Mouse (Mus musculus): ENCODE measurements around the gene Vangl2. TPM values are rescaled to one million over a fixed set of nuclear protein-coding genes. Genes with fewer than 3 reads are reported as not detected.

Gene Vangl2
- polyA plus RNA-seq (2014; fragmentation: Nextera tagmentation; extraction: Ambion mirVana): 45.1 and 55.8 TPM in 2 replicates

DNA sequence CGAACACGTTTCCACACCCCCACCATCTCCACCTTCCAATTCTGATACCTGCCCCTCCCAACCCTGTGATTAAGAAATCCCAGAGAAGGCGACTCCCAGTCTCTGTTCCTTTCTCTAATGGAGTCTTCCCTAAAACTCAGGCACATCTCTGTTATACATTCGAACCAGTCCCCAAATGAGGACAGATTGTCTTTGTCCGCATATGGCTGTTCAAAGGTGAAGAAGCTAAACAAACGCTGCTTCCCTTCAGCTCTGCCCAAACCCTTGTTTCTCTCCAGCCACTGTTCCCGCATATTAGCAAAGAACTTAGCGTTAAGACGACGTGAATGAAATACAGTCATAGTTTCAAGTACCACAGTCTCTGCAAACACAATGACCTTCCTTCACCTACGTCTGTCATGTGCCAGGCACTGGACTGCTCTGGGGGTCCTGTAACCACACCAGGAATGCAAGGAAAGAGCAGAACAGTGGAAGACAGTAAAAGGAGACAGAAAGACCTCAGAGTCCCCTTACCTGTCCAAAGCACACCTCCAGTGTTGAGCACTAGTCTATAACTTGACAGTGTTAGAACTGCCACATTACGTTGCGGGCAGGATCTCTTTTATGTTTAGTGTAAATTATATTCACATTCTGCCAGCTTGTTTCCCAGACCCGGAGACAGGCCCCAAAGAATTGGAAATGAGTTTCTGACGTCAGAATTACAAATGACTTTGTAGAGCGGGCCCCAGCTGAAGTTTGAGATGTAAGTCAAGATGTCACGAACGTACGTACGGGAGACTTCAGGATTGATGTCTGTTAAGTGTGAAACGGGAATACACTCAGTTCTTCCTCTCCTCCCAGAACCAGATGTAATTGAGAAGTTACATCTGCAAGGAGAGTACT, at the start of gene Vangl2:
Gene Vangl2, minus strand, starts transcription at position 51 of the 882 bp plus-strand sequence.
- H3K4me3 ChIP-seq (ENCODE audit: low read depth, low read length): peak within 1 kb of the TSS; percentile 94
- no peaks in the 10 kb centered on the region for H3K9me3 ChIP-seq (replicated peaks; ENCODE audit: control insufficient read depth, low read length)
- peak within 1 kb of the TSS; percentile 94 for H3K4me2 ChIP-seq (ENCODE audit: low read length)
- ATAC-seq (no peak), DNase-seq (ENCODE audit: low spot score) (peak; percentile 77)
- peaks cover 29% of the 10 kb centered on the region for H3K4me1 ChIP-seq (ENCODE audit: control insufficient read depth, insufficient read depth, low read length)
- WGBS: 15% methylated on average over 21 of the region's 21 CpGs
- H3K27me3 ChIP-seq (replicated peaks; ENCODE audit: control insufficient read depth, insufficient read depth, low read length): no peaks in the 10 kb centered on the region
- H3K9ac ChIP-seq (ENCODE audit: low read length): peak within 1 kb of the TSS; percentile 99
- peak within 1 kb of the TSS; percentile 98 for H3K27ac ChIP-seq (ENCODE audit: low read depth, low read length)
- 0 out of 2 replicates have a peak, but pooled peaks cover 1% of the 10 kb centered on the region for H3K36me3 ChIP-seq (ENCODE audit: control insufficient read depth, insufficient read depth, low read length)

DNA sequence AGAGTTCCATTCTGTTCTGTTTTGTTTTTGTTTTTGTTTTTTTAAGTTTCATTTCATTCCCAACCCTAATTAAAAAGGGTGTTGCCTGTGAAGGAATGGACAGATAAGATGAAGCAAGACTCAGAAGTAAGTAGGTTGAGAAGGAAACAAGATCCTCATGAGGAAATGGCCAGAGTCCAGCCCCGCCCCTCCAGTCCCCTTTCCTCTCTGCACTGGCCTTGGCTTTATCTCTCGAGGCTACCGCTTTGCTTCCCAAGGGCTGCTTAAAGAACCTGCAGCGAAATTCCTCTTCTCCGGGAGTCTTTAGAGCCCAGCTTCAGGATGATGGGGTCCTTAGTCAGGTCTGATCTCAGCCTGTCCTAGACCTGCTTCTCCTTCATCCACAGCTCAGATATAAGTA, 49.7 kb upstream of the Vangl2 start:
- Histone ChIP-seq H3K4me1 (ENCODE audit: control insufficient read depth, insufficient read depth, low read length) (peaks cover 3% of the 10 kb centered on the region; the same call in 1 of the 2 replicates), H3K36me3 (ENCODE audit: control insufficient read depth, insufficient read depth, low read length) (peaks cover 65% of the 10 kb centered on the region), H3K9me3 (replicated peaks; ENCODE audit: control insufficient read depth, low read length) (no peaks in the 10 kb centered on the region), H3K4me3 (ENCODE audit: low read depth, low read length) (no peak overlapping the region), H3K9ac (ENCODE audit: low read length) (no peak overlapping the region), H3K4me2 (ENCODE audit: low read length) (no peak overlapping the region), H3K27me3 (replicated peaks; ENCODE audit: control insufficient read depth, insufficient read depth, low read length) (no peaks in the 10 kb centered on the region), H3K27ac (ENCODE audit: low read depth, low read length) (no peak overlapping the region)
- WGBS: 80% methylated on average over 5 of the region's 5 CpGs
- no peak for DNase-seq (ENCODE audit: low spot score)
- no peak for ATAC-seq

DNA sequence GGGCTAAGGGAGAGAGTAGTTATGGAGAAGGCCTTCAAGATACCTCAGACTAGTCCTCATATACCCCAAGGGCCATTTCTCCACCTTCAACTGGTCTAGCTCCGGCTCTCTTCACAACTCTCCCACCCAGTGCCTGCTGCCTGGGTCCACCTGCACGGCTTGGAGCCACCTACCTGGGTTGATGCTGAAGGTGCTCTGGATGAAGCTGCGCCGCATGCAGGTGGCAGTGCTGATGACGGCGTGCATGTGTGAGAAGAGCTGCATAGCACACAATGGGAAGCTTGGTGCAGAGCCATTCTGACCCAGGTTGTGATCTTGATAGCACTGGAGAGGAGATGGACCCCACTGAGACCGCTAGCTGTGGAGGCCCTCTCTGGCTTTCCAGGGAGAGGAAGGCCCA, 44.4 kb upstream of the Vangl2 start:
- Histone ChIP-seq H3K4me2 (ENCODE audit: low read length) (no peak overlapping the region), H3K36me3 (ENCODE audit: control insufficient read depth, insufficient read depth, low read length) (peaks cover 91% of the 10 kb centered on the region), H3K27ac (ENCODE audit: low read depth, low read length) (no peak overlapping the region), H3K9ac (ENCODE audit: low read length) (no peak overlapping the region), H3K4me1 (ENCODE audit: control insufficient read depth, insufficient read depth, low read length) (no peaks in the 10 kb centered on the region), H3K9me3 (replicated peaks; ENCODE audit: control insufficient read depth, low read length) (no peaks in the 10 kb centered on the region), H3K4me3 (ENCODE audit: low read depth, low read length) (no peak overlapping the region), H3K27me3 (replicated peaks; ENCODE audit: control insufficient read depth, insufficient read depth, low read length) (no peaks in the 10 kb centered on the region)
- no peak for DNase-seq (ENCODE audit: low spot score)
- over 99% methylated on average over 7 of the region's 7 CpGs for WGBS
- ATAC-seq: no peak

GRCm38 (mm10) chr1:172071556-172071955, 43.3 kb upstream of the Vangl2 start:
- no peaks in the 10 kb centered on the region for H3K4me1 ChIP-seq (ENCODE audit: control insufficient read depth, insufficient read depth, low read length)
- no peak overlapping the region for H3K9ac ChIP-seq (ENCODE audit: low read length)
- H3K9me3 ChIP-seq (replicated peaks; ENCODE audit: control insufficient read depth, low read length): no peaks in the 10 kb centered on the region
- peak; percentile 85 for ATAC-seq
- H3K36me3 ChIP-seq (ENCODE audit: control insufficient read depth, insufficient read depth, low read length): peaks cover 100% of the 10 kb centered on the region
- 61% methylated on average over 4 of the region's 4 CpGs for WGBS
- peak; percentile 65 for DNase-seq (ENCODE audit: low spot score)
- no peak overlapping the region for H3K4me3 ChIP-seq (ENCODE audit: low read depth, low read length)
- no peak overlapping the region for H3K4me2 ChIP-seq (ENCODE audit: low read length)
- H3K27ac ChIP-seq (ENCODE audit: low read depth, low read length): peak overlapping the region; percentile 33; the same call in 1 of the 2 replicates
- H3K27me3 ChIP-seq (replicated peaks; ENCODE audit: control insufficient read depth, insufficient read depth, low read length): no peaks in the 10 kb centered on the region

- WGBS: 90% methylated on average over 6 of the region's 6 CpGs
- no peak overlapping the region for H3K27ac ChIP-seq (ENCODE audit: low read depth, low read length)
- no peak for DNase-seq (ENCODE audit: low spot score)
- no peaks in the 10 kb centered on the region for H3K27me3 ChIP-seq (replicated peaks; ENCODE audit: control insufficient read depth, insufficient read depth, low read length)
- ATAC-seq: no peak
- no peak overlapping the region for H3K4me2 ChIP-seq (ENCODE audit: low read length)
- H3K36me3 ChIP-seq (ENCODE audit: control insufficient read depth, insufficient read depth, low read length): peaks cover 100% of the 10 kb centered on the region
- H3K9ac ChIP-seq (ENCODE audit: low read length): no peak overlapping the region
- no peaks in the 10 kb centered on the region for H3K4me1 ChIP-seq (ENCODE audit: control insufficient read depth, insufficient read depth, low read length)
- H3K9me3 ChIP-seq (replicated peaks; ENCODE audit: control insufficient read depth, low read length): no peaks in the 10 kb centered on the region
- H3K4me3 ChIP-seq (ENCODE audit: low read depth, low read length): no peak overlapping the region
Observed at GRCm38 (mm10) chr1:172070227-172070626, 42.0 kb upstream of the Vangl2 start.

DNA sequence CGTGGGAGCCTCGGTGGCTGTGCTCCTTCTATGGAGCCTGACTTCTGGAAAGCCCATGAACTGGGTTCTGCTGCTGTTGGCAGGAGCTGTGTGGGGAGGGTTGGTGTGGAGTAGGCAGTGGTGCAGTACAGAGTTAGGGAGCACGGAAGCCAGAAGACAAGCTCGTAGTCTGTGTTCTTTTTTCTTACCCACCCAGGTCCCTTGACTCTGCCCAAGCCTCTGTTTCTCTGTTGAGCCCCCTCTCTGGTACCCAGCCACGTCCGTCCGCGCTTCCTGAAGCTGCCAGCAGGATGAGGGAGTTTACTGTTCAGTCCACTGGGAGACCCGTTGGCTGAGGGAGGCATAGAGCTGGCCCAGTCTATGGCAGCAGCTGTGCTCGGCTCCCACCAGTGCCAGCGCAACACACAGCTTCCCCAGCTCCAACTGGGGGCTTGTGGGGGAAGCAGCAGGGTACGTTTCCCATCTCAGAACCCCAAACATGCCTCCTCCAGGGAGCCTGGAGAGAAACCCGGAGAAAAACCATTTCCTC, 36.4 kb upstream of the Vangl2 start:
- Histone ChIP-seq H3K4me1 (ENCODE audit: control insufficient read depth, insufficient read depth, low read length) (peaks cover 9% of the 10 kb centered on the region; the same call in 1 of the 2 replicates), H3K27me3 (replicated peaks; ENCODE audit: control insufficient read depth, insufficient read depth, low read length) (no peaks in the 10 kb centered on the region), H3K4me2 (ENCODE audit: low read length) (no peak overlapping the region), H3K36me3 (ENCODE audit: control insufficient read depth, insufficient read depth, low read length) (peaks cover 56% of the 10 kb centered on the region), H3K4me3 (ENCODE audit: low read depth, low read length) (no peak overlapping the region), H3K27ac (ENCODE audit: low read depth, low read length) (peak overlapping the region; percentile 63), H3K9ac (ENCODE audit: low read length) (peak overlapping the region; percentile 8; the same call in 1 of the 2 replicates), H3K9me3 (replicated peaks; ENCODE audit: control insufficient read depth, low read length) (no peaks in the 10 kb centered on the region)
- peak; percentile 41 for DNase-seq (ENCODE audit: low spot score)
- WGBS: 63% methylated on average over 13 of the region's 13 CpGs
- peak; percentile 61; the same call in 1 of the 2 replicates for ATAC-seq

DNA sequence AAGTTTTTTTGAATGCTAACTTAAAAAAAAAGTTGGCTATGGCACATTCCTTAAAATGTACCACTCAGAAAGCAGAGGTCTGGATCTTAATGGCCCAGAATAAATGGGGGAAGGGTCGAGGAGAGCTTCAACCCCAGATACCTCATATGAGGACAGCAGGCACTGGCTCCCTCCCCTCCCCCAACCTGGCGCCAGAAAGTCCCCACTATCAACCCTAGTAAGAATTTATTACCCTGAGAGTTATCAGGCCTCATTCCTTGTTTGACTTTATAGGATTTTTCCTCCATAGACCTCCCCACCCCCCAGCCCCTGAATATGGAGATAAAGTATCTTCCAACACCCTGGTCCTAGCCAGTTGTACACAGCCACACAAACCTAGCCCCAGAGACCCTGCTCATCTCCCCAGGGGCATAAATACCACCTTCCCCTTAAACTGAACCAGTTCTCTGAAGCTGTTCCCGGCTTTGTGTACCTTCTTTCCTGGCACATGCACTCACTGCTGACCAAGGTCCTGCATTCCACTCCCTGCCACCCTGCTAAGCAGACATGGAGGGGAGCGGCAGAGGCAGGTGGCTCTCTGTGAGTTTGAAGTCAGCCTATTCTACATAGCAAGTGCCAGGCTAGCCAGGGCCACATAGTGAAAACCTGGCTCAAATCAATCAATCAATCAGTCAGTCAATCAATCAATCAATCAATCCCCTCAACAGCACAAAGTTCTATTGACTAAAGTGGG, 35.2 kb upstream of the Vangl2 start:
- Histone ChIP-seq H3K4me1 (ENCODE audit: control insufficient read depth, insufficient read depth, low read length) (peaks cover 13% of the 10 kb centered on the region; the same call in 1 of the 2 replicates), H3K36me3 (ENCODE audit: control insufficient read depth, insufficient read depth, low read length) (peaks cover 44% of the 10 kb centered on the region), H3K4me3 (ENCODE audit: low read depth, low read length) (no peak overlapping the region), H3K27me3 (replicated peaks; ENCODE audit: control insufficient read depth, insufficient read depth, low read length) (no peaks in the 10 kb centered on the region), H3K27ac (ENCODE audit: low read depth, low read length) (no peak overlapping the region), H3K9me3 (replicated peaks; ENCODE audit: control insufficient read depth, low read length) (no peaks in the 10 kb centered on the region), H3K9ac (ENCODE audit: low read length) (no peak overlapping the region), H3K4me2 (ENCODE audit: low read length) (no peak overlapping the region)
- 61% methylated on average over 4 of the region's 4 CpGs for WGBS
- ATAC-seq: no peak
- no peak for DNase-seq (ENCODE audit: low spot score)

DNA sequence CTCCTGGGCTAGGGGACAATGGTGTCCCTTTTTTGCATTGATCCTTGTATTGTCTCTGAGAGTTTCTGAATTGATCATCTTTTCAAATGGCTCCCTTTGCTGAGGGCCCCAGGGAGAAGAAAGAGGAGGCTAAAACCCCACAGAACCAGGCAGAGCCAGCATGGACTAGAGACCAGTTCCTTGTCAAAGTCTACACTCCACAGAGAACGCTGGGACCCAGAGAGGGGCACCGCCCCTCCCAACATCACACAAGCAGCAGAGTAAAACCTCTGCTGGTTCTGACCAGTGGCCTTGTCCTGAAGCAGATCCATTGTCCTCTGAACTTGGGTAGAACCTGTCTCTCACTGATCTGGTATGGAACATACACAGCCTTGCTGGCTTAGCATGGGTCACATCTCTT, 33.9 kb upstream of the Vangl2 start:
- H3K4me3 ChIP-seq (ENCODE audit: low read depth, low read length): no peak overlapping the region
- H3K27ac ChIP-seq (ENCODE audit: low read depth, low read length): peak overlapping the region; percentile 87; the same call in 1 of the 2 replicates
- H3K36me3 ChIP-seq (ENCODE audit: control insufficient read depth, insufficient read depth, low read length): peaks cover 30% of the 10 kb centered on the region
- ATAC-seq (no peak), DNase-seq (ENCODE audit: low spot score) (no peak)
- WGBS: 90% methylated on average over 2 of the region's 2 CpGs
- no peaks in the 10 kb centered on the region for H3K27me3 ChIP-seq (replicated peaks; ENCODE audit: control insufficient read depth, insufficient read depth, low read length)
- no peak overlapping the region for H3K9ac ChIP-seq (ENCODE audit: low read length)
- H3K4me1 ChIP-seq (ENCODE audit: control insufficient read depth, insufficient read depth, low read length): peaks cover 14% of the 10 kb centered on the region; the same call in 1 of the 2 replicates
- no peaks in the 10 kb centered on the region for H3K9me3 ChIP-seq (replicated peaks; ENCODE audit: control insufficient read depth, low read length)
- no peak overlapping the region for H3K4me2 ChIP-seq (ENCODE audit: low read length)
